Mouse (Mus musculus): Measurements from ENCODE around the gene Cars.

Cars gene

GRCm38 (mm10) chr7:143510593-143511334 is 89.1 kb downstream of the Cars start:
- no peak for DNase-seq (ENCODE audit: low spot score)

GRCm38 (mm10) chr7:143509566-143509965 is 90.3 kb downstream of the Cars start:
- no peak for DNase-seq (ENCODE audit: low spot score)

All from ovary, postnatal 10 days (tissue).